Mouse (Mus musculus): Measurements from ENCODE around the gene Rbm20. TPM values are rescaled to one million over a fixed set of nuclear protein-coding genes. Genes with fewer than 3 reads are reported as not detected.

Gene Rbm20
- polyA plus RNA-seq, 1 experiment: 0.22 TPM

DNA sequence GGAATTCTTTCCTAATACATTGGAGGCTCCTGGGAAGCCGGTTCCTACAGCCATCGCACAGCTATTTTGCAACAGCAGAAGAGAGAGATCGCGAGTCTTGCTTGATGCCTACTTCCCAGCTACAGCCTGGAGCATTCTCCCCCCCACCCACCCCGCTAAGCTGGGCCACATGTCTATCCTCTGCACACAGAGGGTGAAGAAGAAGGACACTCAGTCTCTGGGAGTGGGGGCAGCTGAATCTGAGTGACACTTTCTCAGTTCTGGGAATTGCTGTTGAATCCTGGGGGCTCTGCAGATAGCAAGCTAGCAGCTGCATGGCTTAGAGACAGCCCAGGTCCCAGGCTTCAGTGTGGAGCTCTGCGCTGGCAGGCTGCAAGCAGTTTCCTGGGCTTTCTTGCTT lies 180.9 kb downstream of the Rbm20 start:
- Histone ChIP-seq H3K27me3 (ENCODE audit: control insufficient read depth, insufficient read depth, low read length) (no peaks in the 10 kb centered on the region), H3K4me1 (ENCODE audit: control insufficient read depth, insufficient read depth, insufficient read length) (no peaks in the 10 kb centered on the region), H3K4me3 (ENCODE audit: extremely low read depth, insufficient read depth, insufficient read length) (no peak overlapping the region), H3K27ac (ENCODE audit: insufficient read depth, low read length) (no peak overlapping the region), H3K36me3 (ENCODE audit: control insufficient read depth, insufficient read depth, low read length) (no peaks in the 10 kb centered on the region)
- no peak for DNase-seq (ENCODE audit: low read depth in 1 of 2, low spot score in 2 of 2)
- WGBS: 90% methylated on average over 6 of the region's 6 CpGs
- TF ChIP-seq POLR2A (IDR thresholded peaks at IDR 0.05; ENCODE audit: low read depth, low read length) (no peak), CTCF (IDR thresholded peaks at IDR 0.05; ENCODE audit: extremely low read depth, insufficient read depth, insufficient read length, insufficient replicate concordance) (no peak)

DNA sequence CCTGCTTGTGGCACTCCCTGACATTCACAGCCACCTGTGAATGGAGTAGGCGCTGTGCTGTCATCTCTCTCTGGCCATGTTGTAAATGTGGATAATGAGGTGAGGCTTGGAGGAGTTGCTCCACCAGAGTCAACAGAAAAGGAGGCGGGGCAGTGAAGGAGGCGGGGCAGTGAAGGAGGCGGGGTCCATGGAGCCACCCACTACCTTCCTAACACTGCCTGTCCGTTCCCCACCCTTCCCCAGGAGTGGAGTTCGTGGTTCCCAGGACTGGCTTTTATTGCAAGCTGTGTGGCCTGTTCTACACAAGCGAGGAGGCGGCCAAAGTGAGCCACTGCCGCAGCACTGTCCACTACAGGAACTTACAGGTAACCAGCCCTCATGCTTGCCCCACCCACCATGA lies 182.0 kb downstream of the Rbm20 start:
- H3K4me1 ChIP-seq (ENCODE audit: control insufficient read depth, insufficient read depth, insufficient read length): no peaks in the 10 kb centered on the region
- no peak for DNase-seq (ENCODE audit: low read depth in 1 of 2, low spot score in 2 of 2)
- TF ChIP-seq POLR2A (IDR thresholded peaks at IDR 0.05; ENCODE audit: low read depth, low read length) (no peak), CTCF (IDR thresholded peaks at IDR 0.05; ENCODE audit: extremely low read depth, insufficient read depth, insufficient read length, insufficient replicate concordance) (no peak)
- H3K27me3 ChIP-seq (ENCODE audit: control insufficient read depth, insufficient read depth, low read length): no peaks in the 10 kb centered on the region
- 76% methylated on average over 9 of the region's 9 CpGs for WGBS
- H3K4me3 ChIP-seq (ENCODE audit: extremely low read depth, insufficient read depth, insufficient read length): no peak overlapping the region
- no peak overlapping the region for H3K27ac ChIP-seq (ENCODE audit: insufficient read depth, low read length)
- H3K36me3 ChIP-seq (ENCODE audit: control insufficient read depth, insufficient read depth, low read length): no peaks in the 10 kb centered on the region

DNA sequence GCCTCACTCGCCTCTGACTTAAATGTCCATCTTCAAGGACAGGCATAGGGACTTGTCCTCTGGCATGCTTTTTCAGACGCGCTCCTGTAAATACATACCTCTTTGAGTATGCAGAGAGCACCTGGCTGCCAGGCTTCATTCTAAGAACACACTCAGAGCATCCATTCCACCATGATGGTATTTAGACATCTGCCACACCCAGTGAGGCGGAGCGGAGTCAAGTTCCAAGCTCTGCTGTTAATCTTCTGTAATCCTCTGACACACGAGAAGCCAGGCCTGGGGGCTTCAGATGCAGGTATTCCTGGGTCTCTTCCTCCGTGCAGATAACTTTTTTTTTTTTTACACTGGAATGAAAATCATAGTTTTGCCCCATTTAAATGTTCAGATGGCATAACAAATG lies 182.5 kb downstream of the Rbm20 start:
- Histone ChIP-seq H3K4me3 (ENCODE audit: extremely low read depth, insufficient read depth, insufficient read length) (no peak overlapping the region), H3K36me3 (ENCODE audit: control insufficient read depth, insufficient read depth, low read length) (no peaks in the 10 kb centered on the region), H3K4me1 (ENCODE audit: control insufficient read depth, insufficient read depth, insufficient read length) (no peaks in the 10 kb centered on the region), H3K27me3 (ENCODE audit: control insufficient read depth, insufficient read depth, low read length) (no peaks in the 10 kb centered on the region), H3K27ac (ENCODE audit: insufficient read depth, low read length) (no peak overlapping the region)
- WGBS: 91% methylated on average over 7 of the region's 7 CpGs
- DNase-seq (ENCODE audit: low read depth in 1 of 2, low spot score in 2 of 2): no peak
- no peak for TF ChIP-seq CTCF (IDR thresholded peaks at IDR 0.05; ENCODE audit: extremely low read depth, insufficient read depth, insufficient read length, insufficient replicate concordance)

DNA sequence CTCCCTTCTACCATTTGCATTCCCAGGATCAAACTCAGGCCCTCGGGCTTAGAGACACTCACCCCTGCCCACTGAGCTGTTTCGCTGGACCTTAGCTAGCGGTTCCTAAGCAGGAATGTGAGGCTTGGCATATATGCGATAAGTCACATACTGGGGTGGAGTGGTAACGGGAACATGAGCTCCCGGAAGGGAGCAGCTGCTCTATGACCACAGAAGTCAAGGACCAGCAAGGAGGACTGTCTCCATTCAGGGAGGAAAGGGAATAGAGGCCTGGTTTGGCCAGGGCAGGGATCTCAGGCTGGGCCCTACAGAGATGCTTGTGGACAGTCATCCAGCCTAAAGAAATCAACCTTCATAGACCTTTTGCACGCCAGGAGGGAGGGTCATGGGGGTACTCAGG lies 184.2 kb downstream of the Rbm20 start:
- no peak overlapping the region for H3K4me3 ChIP-seq (ENCODE audit: extremely low read depth, insufficient read depth, insufficient read length)
- H3K36me3 ChIP-seq (ENCODE audit: control insufficient read depth, insufficient read depth, low read length): no peaks in the 10 kb centered on the region
- H3K27me3 ChIP-seq (ENCODE audit: control insufficient read depth, insufficient read depth, low read length): no peaks in the 10 kb centered on the region
- no peak overlapping the region for H3K27ac ChIP-seq (ENCODE audit: insufficient read depth, low read length)
- no peaks in the 10 kb centered on the region for H3K4me1 ChIP-seq (ENCODE audit: control insufficient read depth, insufficient read depth, insufficient read length)
- 92% methylated on average over 7 of the region's 7 CpGs for WGBS
- no peak for DNase-seq (ENCODE audit: low read depth in 1 of 2, low spot score in 2 of 2)
- TF ChIP-seq POLR2A (IDR thresholded peaks at IDR 0.05; ENCODE audit: low read depth, low read length) (no peak), CTCF (IDR thresholded peaks at IDR 0.05; ENCODE audit: extremely low read depth, insufficient read depth, insufficient read length, insufficient replicate concordance) (no peak)

DNA sequence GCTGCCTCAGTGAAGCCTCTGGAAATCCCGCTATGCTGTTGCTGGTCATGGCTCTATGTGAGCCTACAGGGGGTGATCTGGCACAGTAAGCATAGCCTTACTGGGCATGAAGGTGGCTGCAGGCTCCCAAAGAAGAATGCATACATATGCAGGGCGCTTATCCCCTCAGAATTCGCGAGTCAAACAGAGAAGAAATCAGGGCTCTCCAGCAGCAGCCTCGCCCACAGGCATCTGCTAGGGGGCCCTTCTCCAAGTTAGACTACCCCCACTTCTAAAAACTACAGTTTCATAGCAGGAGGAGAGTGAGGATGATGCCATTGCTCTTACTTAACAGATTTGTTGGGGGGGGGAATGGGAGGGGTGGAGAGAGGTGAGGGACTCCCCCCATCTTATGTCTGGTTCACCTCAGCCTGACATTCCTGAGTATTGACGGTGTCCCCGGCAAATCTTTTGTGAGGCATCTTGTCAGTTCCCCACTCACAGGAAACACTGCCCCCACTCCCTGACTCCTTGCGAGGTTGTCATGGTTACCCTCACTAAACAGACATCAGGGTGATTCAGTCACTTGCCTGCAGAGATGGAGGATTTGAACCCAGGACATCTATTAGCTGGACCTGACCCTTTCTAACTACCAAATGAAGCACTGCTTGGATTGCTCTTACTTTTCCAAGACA lies 185.6 kb downstream of the Rbm20 start:
- Histone ChIP-seq H3K27ac (ENCODE audit: insufficient read depth, low read length) (no peak overlapping the region), H3K27me3 (ENCODE audit: control insufficient read depth, insufficient read depth, low read length) (no peaks in the 10 kb centered on the region), H3K4me3 (ENCODE audit: extremely low read depth, insufficient read depth, insufficient read length) (no peak overlapping the region), H3K4me1 (ENCODE audit: control insufficient read depth, insufficient read depth, insufficient read length) (no peaks in the 10 kb centered on the region), H3K36me3 (ENCODE audit: control insufficient read depth, insufficient read depth, low read length) (no peaks in the 10 kb centered on the region)
- TF ChIP-seq CTCF (IDR thresholded peaks at IDR 0.05; ENCODE audit: extremely low read depth, insufficient read depth, insufficient read length, insufficient replicate concordance): no peak
- no peak for DNase-seq (ENCODE audit: low read depth in 1 of 2, low spot score in 2 of 2)
- 77% methylated on average over 8 of the region's 8 CpGs for WGBS

DNA sequence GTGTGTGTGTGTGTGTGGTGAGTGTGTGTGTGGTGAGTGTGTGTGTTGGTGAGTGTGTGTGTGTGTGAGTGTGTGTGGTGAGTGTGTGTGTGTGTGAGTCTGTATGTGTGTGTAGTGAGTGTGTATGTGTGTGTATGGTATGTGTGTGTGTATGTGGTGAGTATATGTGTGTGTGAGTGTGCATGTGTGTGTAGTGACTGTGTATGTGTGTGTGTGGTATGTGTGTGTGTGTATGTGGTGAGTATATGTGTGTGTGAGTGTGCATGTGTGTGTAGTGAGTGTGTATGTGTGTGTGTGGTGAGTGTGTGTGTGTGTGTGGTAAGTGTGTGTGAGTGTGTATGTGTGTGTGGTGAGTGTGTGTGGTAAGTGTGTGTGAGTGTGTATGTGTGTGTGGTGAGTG lies 190.1 kb downstream of the Rbm20 start:
- DNase-seq (ENCODE audit: low read depth in 1 of 2, low spot score in 2 of 2): no peak
- Histone ChIP-seq H3K27ac (ENCODE audit: insufficient read depth, low read length) (no peak overlapping the region), H3K4me1 (ENCODE audit: control insufficient read depth, insufficient read depth, insufficient read length) (peaks cover 29% of the 10 kb centered on the region; the same call in 1 of the 2 replicates), H3K27me3 (ENCODE audit: control insufficient read depth, insufficient read depth, low read length) (no peaks in the 10 kb centered on the region), H3K4me3 (ENCODE audit: extremely low read depth, insufficient read depth, insufficient read length) (no peak overlapping the region), H3K36me3 (ENCODE audit: control insufficient read depth, insufficient read depth, low read length) (no peaks in the 10 kb centered on the region)
- TF ChIP-seq CTCF (IDR thresholded peaks at IDR 0.05; ENCODE audit: extremely low read depth, insufficient read depth, insufficient read length, insufficient replicate concordance) (no peak), POLR2A (IDR thresholded peaks at IDR 0.05; ENCODE audit: low read depth, low read length) (no peak)

DNA sequence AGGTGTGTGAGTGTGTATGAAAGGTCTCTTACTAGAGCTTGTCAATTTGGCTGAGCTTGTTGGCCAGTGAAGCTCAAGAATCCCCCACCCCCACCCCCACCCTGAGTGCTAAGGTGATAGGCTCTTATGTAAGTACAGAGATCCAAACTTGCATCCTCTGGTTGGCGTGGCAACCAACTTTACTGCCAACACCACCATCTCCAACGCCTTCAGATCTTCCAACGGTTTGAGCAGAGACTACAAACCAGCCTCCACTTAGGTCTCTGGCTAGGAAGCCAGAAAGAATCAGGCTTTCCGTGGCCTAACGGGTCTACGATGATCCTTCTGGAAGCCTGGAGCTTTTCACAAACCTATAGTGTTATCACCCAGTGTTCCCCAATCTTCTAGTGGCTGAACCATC lies 191.0 kb downstream of the Rbm20 start:
- WGBS: 91% methylated on average over 6 of the region's 6 CpGs
- no peak for DNase-seq (ENCODE audit: low read depth in 1 of 2, low spot score in 2 of 2)
- Histone ChIP-seq H3K27ac (ENCODE audit: insufficient read depth, low read length) (0 out of 2 replicates have a peak overlapping the region, but pooled peaks have one; percentile 1), H3K36me3 (ENCODE audit: control insufficient read depth, insufficient read depth, low read length) (no peaks in the 10 kb centered on the region), H3K4me3 (ENCODE audit: extremely low read depth, insufficient read depth, insufficient read length) (no peak overlapping the region), H3K27me3 (ENCODE audit: control insufficient read depth, insufficient read depth, low read length) (no peaks in the 10 kb centered on the region), H3K4me1 (ENCODE audit: control insufficient read depth, insufficient read depth, insufficient read length) (peaks cover 29% of the 10 kb centered on the region; the same call in 1 of the 2 replicates)
- TF ChIP-seq CTCF (IDR thresholded peaks at IDR 0.05; ENCODE audit: extremely low read depth, insufficient read depth, insufficient read length, insufficient replicate concordance) (no peak), POLR2A (IDR thresholded peaks at IDR 0.05; ENCODE audit: low read depth, low read length) (no peak)
